Comparison of ENCODE assay signal across 22 mouse cellular contexts in the genomic region with DNA sequence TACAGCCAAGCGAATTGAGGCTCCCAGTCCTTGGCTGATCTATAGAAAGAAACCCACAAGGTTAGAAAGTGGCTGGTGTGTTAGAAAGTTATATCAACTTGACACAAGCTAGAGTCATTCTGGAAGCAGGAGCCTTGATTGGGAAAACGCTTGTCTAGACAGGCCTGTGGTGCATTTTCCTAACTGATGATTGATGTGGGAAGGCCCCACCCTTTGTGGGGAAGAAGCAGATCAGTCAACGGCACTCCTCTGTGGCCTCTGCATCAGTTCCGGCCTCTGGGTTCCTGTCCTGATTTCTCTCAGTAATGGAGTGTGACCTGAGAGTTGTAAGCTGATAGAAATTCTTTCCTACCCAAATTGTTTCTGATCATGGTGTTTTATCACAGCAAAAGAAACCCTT. TPM values are rescaled to one million over a fixed set of nuclear protein-coding genes. Genes with fewer than 3 reads are reported as not detected.
DNase-seq lines count a peak whose midpoint lies in the region; ATAC-seq and TF ChIP-seq lines count a peak whose summit lies in the region.
"Had no signal": no experiment of that assay in that cellular context is flagged by ENCODE, and none has a peak within 500 bp of the region (broad histone marks: within the 10 kb centered on the region; RNA-seq: fewer than 3 reads in every experiment).

No protein-coding gene starts in this region.

- no peaks in the 10 kb centered on the region for H3K27me3 ChIP-seq in heart, embryonic 10.5 days (ENCODE audit: insufficient read depth, poor library complexity, severe bottlenecking)
- no peaks in the 10 kb centered on the region for H3K27me3 ChIP-seq in heart, adult 2 months (ENCODE audit: control insufficient read depth, insufficient read depth, low read length)
- no peaks in the 10 kb centered on the region for H3K27me3 ChIP-seq in lung, postnatal 0 days (replicated peaks; ENCODE audit: insufficient read depth, low read length)

- H3K36me3 ChIP-seq in heart, embryonic 10.5 days, result 0 out of 2 replicates have a peak, but pooled peaks cover 3% of the 10 kb centered on the region
- peaks cover 2% of the 10 kb centered on the region; the same call in 1 of the 2 replicates for H3K36me3 ChIP-seq in heart, adult 2 months (ENCODE audit: control insufficient read depth, insufficient read depth, low read length)
- H3K36me3 ChIP-seq in lung, postnatal 0 days (ENCODE audit: insufficient read depth, low read length), result no peaks in the 10 kb centered on the region

- peak overlapping the region; percentile 52; the same call in 1 of the 2 replicates for H3K27ac ChIP-seq in heart, embryonic 10.5 days
- H3K27ac ChIP-seq in heart, adult 2 months, result no peak overlapping the region
- peak overlapping the region; percentile 62; the same call in 1 of the 2 replicates for H3K27ac ChIP-seq in lung, postnatal 0 days (ENCODE audit: low read length)
- H3K27ac ChIP-seq: left cerebral cortex, adult 2 months had no signal

- H3K4me3 ChIP-seq in heart, embryonic 10.5 days, result no peak overlapping the region
- H3K4me3 ChIP-seq in heart, adult 2 months, result no peak overlapping the region
- no peak overlapping the region for H3K4me3 ChIP-seq in lung, postnatal 0 days (ENCODE audit: low read depth, low read length)
- H3K4me3 ChIP-seq: left cerebral cortex, adult 2 months; megakaryocyte, embryonic 14.5 days had no signal

- no peak for TF ChIP-seq EP300 in heart, adult 2 months (IDR thresholded peaks at IDR 0.05; ENCODE audit: insufficient read depth, low read depth, low read length)
- TF ChIP-seq EP300 in lung, postnatal 0 days (IDR thresholded peaks at IDR 0.05), result peak; percentile 60; the same call in 1 of the 2 replicates

- no peak overlapping the region for H3K9ac ChIP-seq in heart, adult 2 months (ENCODE audit: low read depth, low read length)
- H3K9ac ChIP-seq in lung, postnatal 0 days (replicated peaks; ENCODE audit: low read depth), result no peak overlapping the region
- H3K9ac ChIP-seq: liver, postnatal 0 days had no signal

- intact Hi-C loops in heart, adult 2 months (cut with DNase I), result no loop called here

- no peak overlapping the region for H3K4me2 ChIP-seq in lung, postnatal 0 days (replicated peaks; ENCODE audit: low read depth, low read length)

- H3K79me2 ChIP-seq in heart, adult 2 months (replicated peaks; ENCODE audit: control insufficient read depth, insufficient read depth, low read length), result no peaks in the 10 kb centered on the region

- no peaks in the 10 kb centered on the region for H3K9me3 ChIP-seq in heart, embryonic 10.5 days
- H3K9me3 ChIP-seq in lung, postnatal 0 days (ENCODE audit: low read length), result no peaks in the 10 kb centered on the region
- H3K9me3 ChIP-seq: megakaryocyte, embryonic 14.5 days had no signal

- H3K4me1 ChIP-seq in heart, embryonic 10.5 days, result peaks cover 41% of the 10 kb centered on the region
- peaks cover 6% of the 10 kb centered on the region for H3K4me1 ChIP-seq in heart, adult 2 months (ENCODE audit: control insufficient read depth, insufficient read depth, low read length)
- peaks cover 4% of the 10 kb centered on the region; the same call in 1 of the 2 replicates for H3K4me1 ChIP-seq in lung, postnatal 0 days (ENCODE audit: insufficient read depth, low read depth, low read length)
- H3K4me1 ChIP-seq: megakaryocyte, embryonic 14.5 days had no signal

- no peak for DNase-seq in heart, embryonic 10.5 days (ENCODE audit: low spot score)
- no peak for DNase-seq in heart, adult 2 months
- DNase-seq in thymus, postnatal 0 days (ENCODE audit: low spot score), result peak; percentile 21
- no peak for DNase-seq in thymus, adult 18-20 months
- DNase-seq in lung, postnatal 0 days (ENCODE audit: low spot score), result peak; percentile 61
- no peak for DNase-seq in left cerebral cortex, adult 18-20 months (ENCODE audit: low spot score in 2 of 2)
- DNase-seq in Muller cell, postnatal 12 days (ENCODE audit: inconsistent ontology term), result no peak
- DNase-seq: adrenal gland, adult 8-10 months; cerebellum, adult 9-11 months; gastrocnemius, postnatal 10 days; heart, adult 11 months; kidney, adult 2 months; kidney, postnatal 10 days; left cerebral cortex, postnatal 4 days; liver; liver, postnatal 0 days; retina, postnatal 1 day; right cerebral cortex, postnatal 4 days had no signal

- 38% methylated on average over 4 of the region's 4 CpGs for WGBS in heart, embryonic 10.5 days
- 60% methylated on average over 4 of the region's 4 CpGs for WGBS in heart, adult 2 months
- WGBS in lung, postnatal 0 days, result 36% methylated on average over 4 of the region's 4 CpGs

- TF ChIP-seq CTCF in heart, adult 2 months (IDR thresholded peaks at IDR 0.05), result no peak
- no peak for TF ChIP-seq CTCF in lung, postnatal 0 days (IDR thresholded peaks at IDR 0.05)

- TF ChIP-seq POLR2A in heart, adult 2 months (IDR thresholded peaks at IDR 0.05; ENCODE audit: insufficient read depth, low read depth, low read length), result no peak

- ATAC-seq in lung, postnatal 0 days, result peak; percentile 60
- ATAC-seq: forebrain, embryonic 14.5 days; inflammation-experienced regulatory T-cells, adult 6 months; liver, postnatal 0 days had no signal

RNA-seq across cellular contexts. Expression of gene Cd101, which starts 4.3 kb away (rescaled TPM):
- polyA plus RNA-seq in heart, embryonic 10.5 days (2016; fragmentation: Nextera tagmentation; extraction: Ambion mirVana), result 0.34 and 0.50 TPM in 2 replicates
- total RNA-seq in heart, adult 2 months (2021), result under 1 TPM; 0.13 to 0.23 TPM
- 0.41 and 0.50 TPM in 2 replicates for polyA plus RNA-seq in heart, adult 2 months (2012; rRNA removed)
- 0.58 and 0.68 TPM in 2 replicates for polyA plus RNA-seq in thymus, postnatal 0 days (2015; fragmentation: Nextera tagmentation; extraction: Ambion mirVana)
- polyA plus RNA-seq in lung, postnatal 0 days (2015; fragmentation: Nextera tagmentation; extraction: Ambion mirVana), result 0.90 and 0.92 TPM in 2 replicates
- under 1 TPM; 0.23 to 0.49 TPM for total RNA-seq in left cerebral cortex, adult 18-20 months (2021)
- polyA plus RNA-seq: forebrain, embryonic 14.5 days had no signal

Comparison
In these comparisons a context has a peak if more than half of its experiments do, and no peak if none do; other contexts are left out.
1. DNase-seq: peak in thymus, postnatal 0 days (single experiment) and lung, postnatal 0 days (single experiment); none in heart, embryonic 10.5 days (single experiment), heart, adult 2 months (0 of 2), thymus, adult 18-20 months (0 of 2), left cerebral cortex, adult 18-20 months (0 of 2) and Muller cell, postnatal 12 days (single experiment).